11 mouse cellular contexts compared by ENCODE assay signal in the genomic region with DNA sequence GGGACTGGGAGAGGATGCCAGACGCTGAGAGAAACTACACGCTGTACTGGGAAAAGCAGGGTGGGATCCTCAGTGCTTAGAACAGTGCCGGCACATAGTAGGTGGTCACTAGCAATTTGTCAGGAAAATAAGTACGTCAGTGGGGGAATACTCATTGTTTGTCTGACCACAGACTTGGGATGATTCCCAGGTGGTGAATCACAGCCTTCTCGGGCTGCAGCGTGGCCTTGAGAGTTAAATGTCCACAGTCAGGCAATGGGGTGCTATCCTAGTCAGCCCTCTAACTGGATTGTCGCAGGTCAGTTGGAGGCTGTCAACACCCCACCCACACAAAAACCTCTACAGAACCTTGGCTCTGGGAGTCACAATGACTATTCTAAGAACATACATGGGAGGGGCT.
"Had no signal": no experiment of that assay in that cellular context is flagged by ENCODE, and none has a peak within 500 bp of the region (broad histone marks: within the 10 kb centered on the region; RNA-seq: fewer than 3 reads in every experiment).

No protein-coding gene starts in this region.

- H3K36me3 ChIP-seq: limb, embryonic 13.5 days; neural tube, embryonic 12.5 days had no signal

- H3K4me1 ChIP-seq: limb, embryonic 13.5 days had no signal

- H3K27ac ChIP-seq: limb, embryonic 13.5 days; liver, embryonic 14.5 days; neural tube, embryonic 12.5 days had no signal

- H3K9me3 ChIP-seq: limb, embryonic 13.5 days; neural tube, embryonic 12.5 days had no signal

- H3K9ac ChIP-seq: limb, embryonic 13.5 days; liver, embryonic 14.5 days; neural tube, embryonic 12.5 days had no signal

- DNase-seq: kidney, adult 8-10 months; kidney, postnatal 25 days; layer of hippocampus, adult 9-11 months; lung, adult 18-20 months; right cerebral cortex, postnatal 4 days; spleen, adult 18-20 months; thymus, adult 2 months; thymus, postnatal 25 days had no signal

- H3K27me3 ChIP-seq: limb, embryonic 13.5 days; neural tube, embryonic 12.5 days had no signal

- H3K4me3 ChIP-seq: limb, embryonic 13.5 days; neural tube, embryonic 12.5 days had no signal

- H3K4me2 ChIP-seq: limb, embryonic 13.5 days; neural tube, embryonic 12.5 days had no signal
